ENCODE assay signal across 9 mouse cellular contexts in the genomic region with DNA sequence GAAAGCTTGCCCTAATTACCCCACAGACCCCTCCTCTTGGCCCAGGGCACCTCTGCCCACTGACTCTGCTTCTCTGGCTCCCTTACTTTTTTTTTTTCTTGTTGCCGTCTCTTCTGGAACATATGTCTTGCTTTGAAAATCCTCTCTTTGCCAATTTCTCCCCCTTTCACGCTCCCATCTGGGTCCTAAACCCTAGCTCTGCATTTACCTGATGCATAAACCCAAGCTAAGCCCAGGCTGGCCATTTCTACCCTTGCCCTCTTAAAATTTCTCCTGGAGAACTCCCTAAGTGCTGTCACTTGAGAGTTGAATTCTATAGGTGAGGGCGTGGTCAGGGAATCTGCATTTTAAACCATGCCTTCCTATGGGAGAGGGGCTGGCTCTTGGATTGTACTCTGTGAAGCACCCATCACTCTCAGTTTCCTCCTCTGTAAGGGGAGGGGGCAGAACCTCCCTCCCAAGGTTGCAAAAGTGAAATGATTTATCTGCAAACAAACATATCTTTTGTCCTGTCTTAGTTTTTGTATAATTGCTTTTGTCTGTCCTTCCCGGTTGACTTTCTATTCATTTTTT. TPM values are rescaled to one million over a fixed set of nuclear protein-coding genes. Genes with fewer than 3 reads are reported as not detected.
A peak's percentile ranks its signal among the peaks of the same experiment; 100 is the strongest.
DNase-seq lines count a peak whose midpoint lies in the region; ATAC-seq and TF ChIP-seq lines count a peak whose summit lies in the region.
"Had no signal": no experiment of that assay in that cellular context is flagged by ENCODE, and none has a peak within 500 bp of the region (broad histone marks: within the 10 kb centered on the region; RNA-seq: fewer than 3 reads in every experiment).

No protein-coding gene starts in this region.

- no peak for DNase-seq in neural tube, embryonic 11.5 days (ENCODE audit: low spot score)
- DNase-seq in neural tube, embryonic 10.5 days (ENCODE audit: extremely low spot score, low spot score) = no peak
- no peak for DNase-seq in limb, embryonic 11.5 days (ENCODE audit: low spot score)
- no peak for DNase-seq in ovary, postnatal 14 days (ENCODE audit: low spot score)
- no peak for DNase-seq in adrenal gland, adult 8-10 months
- no peak for DNase-seq in cerebellum, adult 2 months
- DNase-seq: kidney, adult 8-10 months; lung, adult 18-20 months had no signal

- 0 out of 2 replicates have a peak, but pooled peaks have one; percentile 14 for ATAC-seq in neural tube, embryonic 11.5 days (ENCODE audit: insufficient read depth, low FRiP score, low TSS enrichment)
- ATAC-seq in forebrain, embryonic 13.5 days = peak; percentile 60
- ATAC-seq in limb, embryonic 11.5 days (ENCODE audit: insufficient number of reproducible peaks, low FRiP score, low TSS enrichment, low read depth) = no peak

- TF ChIP-seq POLR2A in cerebellum, adult 2 months (IDR thresholded peaks at IDR 0.05; ENCODE audit: borderline replicate concordance, insufficient read depth, low read length) = no peak

- no peaks in the 10 kb centered on the region for H3K36me3 ChIP-seq in neural tube, embryonic 11.5 days (ENCODE audit: control insufficient read depth, insufficient read depth, low read length)
- no peaks in the 10 kb centered on the region for H3K36me3 ChIP-seq in forebrain, embryonic 13.5 days (ENCODE audit: poor library complexity, severe bottlenecking)
- no peaks in the 10 kb centered on the region for H3K36me3 ChIP-seq in limb, embryonic 11.5 days (ENCODE audit: control insufficient read depth, insufficient read depth, low read length)

- H3K4me3 ChIP-seq in neural tube, embryonic 11.5 days (ENCODE audit: low read depth, low read length) = peak overlapping the region; percentile 6; the same call in 1 of the 2 replicates
- peak overlapping the region; percentile 34 for H3K4me3 ChIP-seq in forebrain, embryonic 13.5 days
- H3K4me3 ChIP-seq in limb, embryonic 11.5 days (ENCODE audit: low read depth, low read length) = peak overlapping the region; percentile 12; the same call in 1 of the 2 replicates
- H3K4me3 ChIP-seq in cerebellum, adult 2 months (replicated peaks; ENCODE audit: insufficient read depth, low read depth, low read length) = no peak overlapping the region

- peak overlapping the region; percentile 48 for H3K4me2 ChIP-seq in neural tube, embryonic 11.5 days (ENCODE audit: low read depth)
- H3K4me2 ChIP-seq in forebrain, embryonic 13.5 days = peak overlapping the region; percentile 68
- peak overlapping the region; percentile 35 for H3K4me2 ChIP-seq in limb, embryonic 11.5 days (ENCODE audit: low read depth, severe bottlenecking)

- no peak for TF ChIP-seq CTCF in cerebellum, adult 2 months (IDR thresholded peaks at IDR 0.05; ENCODE audit: borderline replicate concordance, insufficient read depth, low read depth, low read length)

- 0 out of 2 replicates have a peak, but pooled peaks cover 5% of the 10 kb centered on the region for H3K27me3 ChIP-seq in neural tube, embryonic 11.5 days (ENCODE audit: control insufficient read depth, insufficient read depth, low read length)
- H3K27me3 ChIP-seq in forebrain, embryonic 13.5 days = no peaks in the 10 kb centered on the region
- H3K27me3 ChIP-seq in limb, embryonic 11.5 days (ENCODE audit: control insufficient read depth, insufficient read depth, low read length) = peaks cover 5% of the 10 kb centered on the region; the same call in 1 of the 2 replicates
- no peaks in the 10 kb centered on the region; the same call in 1 of the 2 replicates for H3K27me3 ChIP-seq in cerebellum, adult 2 months (ENCODE audit: control insufficient read depth, insufficient read depth, low read length)

- no peak overlapping the region for H3K27ac ChIP-seq in neural tube, embryonic 11.5 days (ENCODE audit: low read depth, low read length)
- H3K27ac ChIP-seq in forebrain, embryonic 13.5 days = peak overlapping the region; percentile 74
- no peak overlapping the region for H3K27ac ChIP-seq in limb, embryonic 11.5 days (replicated peaks; ENCODE audit: low read depth, low read length)
- no peak overlapping the region for H3K27ac ChIP-seq in cerebellum, adult 2 months (ENCODE audit: insufficient read depth, low read length)

- H3K9ac ChIP-seq in neural tube, embryonic 11.5 days (ENCODE audit: low read length) = peak overlapping the region; percentile 40; the same call in 1 of the 2 replicates
- peak overlapping the region; percentile 54 for H3K9ac ChIP-seq in forebrain, embryonic 13.5 days
- H3K9ac ChIP-seq in limb, embryonic 11.5 days (ENCODE audit: low read length) = no peak overlapping the region

- H3K4me1 ChIP-seq in neural tube, embryonic 11.5 days (ENCODE audit: control insufficient read depth, insufficient read depth, low read length) = peaks cover 5% of the 10 kb centered on the region
- peaks cover 25% of the 10 kb centered on the region for H3K4me1 ChIP-seq in forebrain, embryonic 13.5 days
- H3K4me1 ChIP-seq in limb, embryonic 11.5 days (ENCODE audit: control insufficient read depth, insufficient read depth, low read length) = peaks cover 8% of the 10 kb centered on the region; the same call in 1 of the 2 replicates
- H3K4me1 ChIP-seq in cerebellum, adult 2 months (ENCODE audit: control insufficient read depth, insufficient read depth, low read length) = peaks cover 15% of the 10 kb centered on the region

- 12% methylated on average over 4 of the region's 4 CpGs for WGBS in neural tube, embryonic 11.5 days
- WGBS in forebrain, embryonic 13.5 days = 6% methylated on average over 4 of the region's 4 CpGs
- WGBS in limb, embryonic 11.5 days = 21% methylated on average over 4 of the region's 4 CpGs
- 68% methylated on average over 4 of the region's 4 CpGs for WGBS in cerebellum, adult 2 months

- H3K9me3 ChIP-seq in neural tube, embryonic 11.5 days (ENCODE audit: control insufficient read depth, low read length) = no peaks in the 10 kb centered on the region
- H3K9me3 ChIP-seq in forebrain, embryonic 13.5 days (replicated peaks) = no peaks in the 10 kb centered on the region
- H3K9me3 ChIP-seq in limb, embryonic 11.5 days (ENCODE audit: control insufficient read depth, low read length) = no peaks in the 10 kb centered on the region

RNA-seq across cellular contexts. Expression of a gene that starts 18.8 kb away (rescaled TPM):
- 18.9 TPM in 2 replicates for polyA plus RNA-seq in neural tube, embryonic 11.5 days (2014; fragmentation: Nextera tagmentation; extraction: Ambion mirVana)
- 16.9 and 19.5 TPM in 2 replicates for polyA plus RNA-seq in forebrain, embryonic 13.5 days (2015; fragmentation: Nextera tagmentation; extraction: Ambion mirVana)
- polyA plus RNA-seq in limb, embryonic 11.5 days (2014; fragmentation: Nextera tagmentation; extraction: Ambion mirVana) = 15.2 and 16.0 TPM in 2 replicates
- 10 to 100 TPM; 58.4 to 75.6 (median 70.1) TPM for total RNA-seq in adrenal gland, adult 8-10 months (2022)
- 235 and 254 TPM in 2 replicates for polyA plus RNA-seq in cerebellum, adult 2 months (2012; rRNA removed)

RNA-seq across cellular contexts. Expression of a gene that starts 37.4 kb away (rescaled TPM):
- not detected in 2 replicates for polyA plus RNA-seq in neural tube, embryonic 11.5 days (2014; fragmentation: Nextera tagmentation; extraction: Ambion mirVana)
- not detected in 2 replicates for polyA plus RNA-seq in forebrain, embryonic 13.5 days (2015; fragmentation: Nextera tagmentation; extraction: Ambion mirVana)
- polyA plus RNA-seq in limb, embryonic 11.5 days (2014; fragmentation: Nextera tagmentation; extraction: Ambion mirVana) = not detected in 2 replicates
- total RNA-seq in adrenal gland, adult 8-10 months (2022) = not detected
- polyA plus RNA-seq in cerebellum, adult 2 months (2012; rRNA removed) = 0.13 and 0.15 TPM in 2 replicates

Comparison
In these comparisons a context has a peak if more than half of its experiments do, and no peak if none do; other contexts are left out.
1. RNA of a gene that starts 18.8 kb away (polyA plus RNA-seq): 235 to 254 TPM in cerebellum, adult 2 months; 18.9 TPM in neural tube, embryonic 11.5 days, 16.9 to 19.5 TPM in forebrain, embryonic 13.5 days and 15.2 to 16.0 TPM in limb, embryonic 11.5 days; every median in the first group is over 10 times any median in the second.
2. Peak in every context shown above with its lines, with median percentiles within 50 percentile points of each other: H3K4me2 ChIP-seq.